Mouse (Mus musculus) hindbrain, embryonic 13.5 days (tissue): ENCODE results near the gene Ank3. TPM values are rescaled to one million over a fixed set of nuclear protein-coding genes. Genes with fewer than 3 reads are reported as not detected.
A peak's percentile ranks its signal among the peaks of the same experiment; 100 is the strongest.

Source experiments
- ATAC-seq: fragments of 200-750 bp; cut with Nextera tagmentation; 2 replicates; pipeline ENCODE4 v1.8.0; 2017; ENCODE audit warnings: moderate TSS enrichment; ENCODE audit not compliant: low FRiP score
- H3K27ac ChIP-seq: fragments of 300-500 bp; sonication (generic); 2 replicates; pipeline ENCODE4 v1.5.1; 2015; ENCODE audit warnings: inconsistent platforms, mild to moderate bottlenecking, moderate library complexity
- H3K27me3 ChIP-seq: fragments of 300-500 bp; sonication (generic); 2 replicates; pipeline ENCODE4 v1.6.1; 2015; ENCODE audit warnings: mild to moderate bottlenecking, inconsistent platforms
- H3K36me3 ChIP-seq: fragments of 300-500 bp; sonication (generic); 2 replicates; pipeline ENCODE4 v1.6.1; 2015; ENCODE audit warnings: mild to moderate bottlenecking, inconsistent platforms
- H3K4me1 ChIP-seq: fragments of 300-500 bp; sonication (generic); replicated peaks from 2 replicates; pipeline ENCODE4 v1.6.1; 2015; ENCODE audit warnings: inconsistent platforms
- H3K4me2 ChIP-seq: fragments of 300-500 bp; sonication (generic); 2 replicates; pipeline ENCODE4 v1.6.1; 2015; ENCODE audit warnings: inconsistent platforms, mild to moderate bottlenecking, moderate library complexity
- H3K4me3 ChIP-seq: fragments of 300-500 bp; sonication (generic); 2 replicates; pipeline ENCODE4 v1.5.1; 2015; ENCODE audit warnings: mild to moderate bottlenecking, inconsistent platforms
- H3K9ac ChIP-seq: fragments of 300-500 bp; sonication (generic); 2 replicates; pipeline ENCODE4 v1.6.1; 2015; ENCODE audit warnings: mild to moderate bottlenecking, inconsistent platforms
- H3K9me3 ChIP-seq: fragments of 300-500 bp; sonication (generic); 2 replicates; pipeline ENCODE4 v1.6.1; 2016; ENCODE audit warnings: inconsistent platforms
- WGBS: fragments of 180-500 bp; shearing (Covaris S2); methylation state at CpG from one replicate; pipeline ENCODE4 v1.1.7; 2015; 5-methylcytosine and 5-hydroxymethylcytosine counted together
- polyA plus RNA-seq: library from polyadenylated mRNA; unstranded; fragments of >200 nt; fragmentation: Nextera tagmentation; extraction: Ambion mirVana; gene quantifications from 2 replicates; pipeline ENCODE4 v1.2.1, GENCODE M21; 2015

Ank3 gene
- polyA plus RNA-seq, 1 experiment from 2014 or later, result 114 TPM

DNA sequence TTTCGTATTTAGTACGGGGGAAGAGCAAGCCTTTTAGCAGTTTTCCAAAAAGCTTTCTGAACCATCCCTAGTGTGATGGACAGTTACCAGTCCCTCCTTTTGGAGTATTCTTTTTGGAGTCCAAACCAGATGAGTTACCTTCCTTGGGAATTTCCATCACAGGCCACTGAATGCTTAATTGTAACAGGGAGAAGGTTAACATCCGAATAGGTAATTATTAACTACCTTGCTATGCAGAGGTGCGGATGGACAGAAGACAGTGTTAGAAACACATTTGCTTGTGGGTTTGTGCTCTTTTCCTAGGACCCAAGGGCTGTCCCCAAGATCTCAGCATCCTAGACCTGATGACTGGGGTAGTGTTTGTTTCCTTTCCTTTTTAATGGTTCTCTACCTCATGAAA lies 150.6 kb downstream of the Ank3 start:
- Histone ChIP-seq H3K36me3 (no peaks in the 10 kb centered on the region), H3K27me3 (no peaks in the 10 kb centered on the region), H3K4me3 (no peak overlapping the region), H3K9me3 (no peaks in the 10 kb centered on the region), H3K9ac (no peak overlapping the region), H3K27ac (no peak overlapping the region), H3K4me2 (no peak overlapping the region), H3K4me1 (peaks cover 18% of the 10 kb centered on the region)
- no peak for ATAC-seq
- 89% methylated on average over 4 of the region's 4 CpGs for WGBS

DNA sequence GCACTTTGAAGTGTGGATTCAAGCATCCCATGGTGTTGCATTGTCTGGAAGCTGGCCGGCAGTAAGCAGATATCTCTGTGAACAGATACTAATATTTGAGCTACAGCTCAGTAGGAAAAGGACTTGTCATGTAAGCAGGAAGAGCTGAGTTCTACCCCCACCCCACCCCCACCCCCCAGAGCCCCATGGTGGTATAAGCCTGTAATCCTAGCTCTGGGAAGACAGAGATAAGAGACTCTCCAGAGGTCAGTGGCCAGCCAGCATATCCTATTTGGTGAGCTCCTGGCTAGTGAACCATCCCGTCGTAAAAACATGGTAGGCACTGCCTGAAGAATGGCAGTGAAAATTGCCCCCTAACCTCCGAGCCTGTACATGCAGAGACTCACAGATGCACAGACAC lies 152.3 kb downstream of the Ank3 start:
- no peak overlapping the region for H3K4me3 ChIP-seq
- H3K4me2 ChIP-seq, result no peak overlapping the region
- no peaks in the 10 kb centered on the region for H3K27me3 ChIP-seq
- H3K9ac ChIP-seq, result no peak overlapping the region
- WGBS, result 70% methylated on average over 4 of the region's 4 CpGs
- H3K9me3 ChIP-seq, result no peaks in the 10 kb centered on the region
- no peak for ATAC-seq
- peaks cover 14% of the 10 kb centered on the region for H3K4me1 ChIP-seq
- 0 out of 2 replicates have a peak, but pooled peaks cover 3% of the 10 kb centered on the region for H3K36me3 ChIP-seq
- H3K27ac ChIP-seq, result no peak overlapping the region

DNA sequence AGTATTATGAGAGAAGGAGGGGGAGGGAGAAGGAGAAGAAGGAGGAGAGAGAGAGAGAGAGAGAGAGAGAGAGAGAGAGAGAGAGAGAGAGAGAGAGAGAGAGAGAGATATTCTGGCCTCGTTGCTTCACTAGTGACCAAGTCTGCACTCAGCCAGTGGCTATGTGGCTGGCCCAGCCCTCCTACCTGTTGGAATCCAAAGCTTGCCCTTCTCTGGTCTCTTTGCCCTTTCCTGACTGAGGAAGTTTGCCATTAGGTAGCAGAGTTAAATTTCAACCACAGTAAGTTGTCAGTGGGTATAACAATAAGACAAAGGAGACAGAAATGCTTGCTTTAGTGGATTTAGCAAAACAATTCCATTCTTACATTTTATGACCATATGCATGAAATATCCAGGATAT lies 154.5 kb downstream of the Ank3 start:
- H3K27ac ChIP-seq, result no peak overlapping the region
- ATAC-seq, result no peak
- H3K27me3 ChIP-seq, result no peaks in the 10 kb centered on the region
- no peak overlapping the region for H3K4me3 ChIP-seq
- WGBS, result 50% methylated on average over 1 of the region's 1 CpGs
- H3K4me1 ChIP-seq, result peaks cover 19% of the 10 kb centered on the region
- no peak overlapping the region for H3K9ac ChIP-seq
- no peaks in the 10 kb centered on the region for H3K9me3 ChIP-seq
- no peak overlapping the region for H3K4me2 ChIP-seq
- 0 out of 2 replicates have a peak, but pooled peaks cover 3% of the 10 kb centered on the region for H3K36me3 ChIP-seq

GRCm38 (mm10) chr10:69555592-69555991 lies 157.0 kb downstream of the Ank3 start:
- ATAC-seq, result no peak; the same call in 1 of the 2 replicates
- H3K9ac ChIP-seq, result no peak overlapping the region
- H3K27ac ChIP-seq, result no peak overlapping the region
- 97% methylated on average over 4 of the region's 4 CpGs for WGBS
- H3K9me3 ChIP-seq, result no peaks in the 10 kb centered on the region
- H3K27me3 ChIP-seq, result no peaks in the 10 kb centered on the region
- H3K4me2 ChIP-seq, result no peak overlapping the region
- no peak overlapping the region for H3K4me3 ChIP-seq
- peaks cover 18% of the 10 kb centered on the region for H3K4me1 ChIP-seq
- H3K36me3 ChIP-seq, result 0 out of 2 replicates have a peak, but pooled peaks cover 3% of the 10 kb centered on the region

DNA sequence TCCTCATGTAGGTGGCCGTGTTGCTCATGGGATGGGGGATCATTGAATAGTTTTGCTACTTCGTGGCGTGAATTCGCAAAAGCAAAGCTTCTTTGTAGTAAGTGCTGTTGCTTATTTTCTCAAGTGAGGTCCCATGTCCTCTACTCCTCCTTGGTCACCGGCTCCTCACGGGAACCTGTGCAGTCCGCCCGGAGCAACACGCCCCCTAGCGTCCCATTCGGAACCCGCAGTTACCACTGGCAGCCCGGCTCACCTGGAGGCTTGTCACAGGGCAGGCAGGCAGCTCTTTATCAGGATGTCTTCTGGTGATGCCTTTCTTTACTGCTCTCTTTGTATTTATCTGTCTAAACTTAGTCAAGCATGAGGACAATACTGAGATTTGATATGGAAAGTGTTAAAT lies 157.7 kb downstream of the Ank3 start:
- 18% methylated on average over 13 of the region's 13 CpGs for WGBS
- Histone ChIP-seq H3K9ac (no peak overlapping the region), H3K4me2 (no peak overlapping the region), H3K27me3 (no peaks in the 10 kb centered on the region), H3K36me3 (0 out of 2 replicates have a peak, but pooled peaks cover 3% of the 10 kb centered on the region), H3K27ac (no peak overlapping the region), H3K4me1 (peaks cover 17% of the 10 kb centered on the region), H3K9me3 (no peaks in the 10 kb centered on the region), H3K4me3 (no peak overlapping the region)
- no peak for ATAC-seq

DNA sequence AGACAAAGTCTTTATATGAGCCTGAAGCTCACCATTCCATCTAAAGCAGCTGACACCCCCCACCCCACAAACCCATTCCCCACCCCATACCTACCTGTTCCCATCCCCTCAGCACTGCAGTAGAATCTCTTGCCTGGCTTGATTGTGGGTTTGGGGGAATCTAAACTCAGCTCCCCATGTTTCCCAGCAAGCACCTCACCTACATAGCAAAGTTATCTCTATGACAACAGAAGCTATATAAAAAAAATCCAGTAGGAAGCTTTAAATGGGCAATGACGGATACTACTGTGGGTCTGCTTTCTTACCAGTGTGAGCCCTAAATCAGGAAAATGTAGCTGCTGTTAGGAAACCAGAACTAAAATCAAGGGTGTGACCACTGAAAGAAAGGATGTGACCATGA lies 161.7 kb downstream of the Ank3 start:
- no peak overlapping the region for H3K9ac ChIP-seq
- no peak overlapping the region for H3K4me3 ChIP-seq
- ATAC-seq, result no peak
- no peaks in the 10 kb centered on the region for H3K27me3 ChIP-seq
- H3K36me3 ChIP-seq, result 0 out of 2 replicates have a peak, but pooled peaks cover 3% of the 10 kb centered on the region
- WGBS, result 85% methylated on average over 1 of the region's 1 CpGs
- no peak overlapping the region for H3K27ac ChIP-seq
- peaks cover 26% of the 10 kb centered on the region for H3K4me1 ChIP-seq
- H3K4me2 ChIP-seq, result no peak overlapping the region
- H3K9me3 ChIP-seq, result no peaks in the 10 kb centered on the region

- WGBS, result 99% methylated on average over 3 of the region's 4 CpGs
- Histone ChIP-seq H3K36me3 (no peaks in the 10 kb centered on the region), H3K9me3 (no peaks in the 10 kb centered on the region), H3K4me1 (peaks cover 27% of the 10 kb centered on the region), H3K4me2 (no peak overlapping the region), H3K27ac (no peak overlapping the region), H3K4me3 (no peak overlapping the region), H3K9ac (no peak overlapping the region), H3K27me3 (no peaks in the 10 kb centered on the region)
- peak; percentile 46; the same call in 1 of the 2 replicates for ATAC-seq
These were observed 164.4 kb downstream of the Ank3 start for GRCm38 (mm10) chr10:69562931-69563330.

GRCm38 (mm10) chr10:69565052-69565451 lies 166.5 kb downstream of the Ank3 start:
- no peak overlapping the region for H3K4me3 ChIP-seq
- no peak for ATAC-seq
- no peaks in the 10 kb centered on the region for H3K9me3 ChIP-seq
- WGBS, result 88% methylated on average over 4 of the region's 4 CpGs
- no peaks in the 10 kb centered on the region for H3K36me3 ChIP-seq
- no peak overlapping the region for H3K4me2 ChIP-seq
- H3K27ac ChIP-seq, result no peak overlapping the region
- no peaks in the 10 kb centered on the region for H3K27me3 ChIP-seq
- H3K4me1 ChIP-seq, result peaks cover 44% of the 10 kb centered on the region
- no peak overlapping the region for H3K9ac ChIP-seq

DNA sequence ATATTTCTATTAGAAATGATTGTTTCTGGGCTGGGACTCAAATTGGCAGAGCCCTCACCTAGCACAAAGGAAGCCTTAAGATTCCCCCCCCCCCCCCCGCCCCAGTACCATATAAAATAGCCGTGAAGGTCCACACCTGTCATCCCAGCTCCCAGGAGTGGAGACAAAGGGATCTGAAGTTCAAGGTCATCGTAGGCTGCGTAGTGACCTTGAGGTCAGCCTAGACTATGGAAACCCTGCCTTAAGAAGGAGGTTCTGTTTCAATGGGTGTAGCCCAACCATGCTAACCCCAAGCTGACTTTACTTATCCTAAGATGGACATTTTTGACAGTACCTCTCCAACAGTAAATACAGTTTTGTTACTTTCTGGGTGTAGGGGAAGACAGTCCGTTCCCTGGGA lies 170.4 kb downstream of the Ank3 start:
- H3K4me1 ChIP-seq, result peaks cover 69% of the 10 kb centered on the region
- H3K9me3 ChIP-seq, result no peaks in the 10 kb centered on the region
- no peaks in the 10 kb centered on the region for H3K36me3 ChIP-seq
- H3K4me2 ChIP-seq, result no peak overlapping the region
- no peak overlapping the region for H3K4me3 ChIP-seq
- no peak overlapping the region for H3K27ac ChIP-seq
- no peak overlapping the region for H3K9ac ChIP-seq
- no peaks in the 10 kb centered on the region for H3K27me3 ChIP-seq
- WGBS, result 81% methylated on average over 5 of the region's 5 CpGs
- no peak for ATAC-seq

GRCm38 (mm10) chr10:69569740-69570139 lies 171.2 kb downstream of the Ank3 start:
- peaks cover 76% of the 10 kb centered on the region for H3K4me1 ChIP-seq

GRCm38 (mm10) chr10:69570466-69571288 lies 172.1 kb downstream of the Ank3 start:
- no peaks in the 10 kb centered on the region for H3K27me3 ChIP-seq
- no peak overlapping the region for H3K27ac ChIP-seq
- peak overlapping the region; percentile 47 for H3K4me2 ChIP-seq
- H3K4me1 ChIP-seq, result peaks cover 85% of the 10 kb centered on the region
- WGBS, result 43% methylated on average over 18 of the region's 18 CpGs
- H3K9ac ChIP-seq, result no peak overlapping the region
- H3K4me3 ChIP-seq, result 0 out of 2 replicates have a peak overlapping the region, but pooled peaks have one; percentile 1
- ATAC-seq, result no peak
- H3K36me3 ChIP-seq, result no peaks in the 10 kb centered on the region
- H3K9me3 ChIP-seq, result no peaks in the 10 kb centered on the region

More at GRCm38 (mm10) chr10:69569740-69570139, 171.2 kb downstream of the Ank3 start:
- Histone ChIP-seq H3K4me2 (no peak overlapping the region), H3K36me3 (no peaks in the 10 kb centered on the region), H3K27me3 (no peaks in the 10 kb centered on the region), H3K27ac (0 out of 2 replicates have a peak overlapping the region, but pooled peaks have one; percentile 18), H3K9me3 (no peaks in the 10 kb centered on the region), H3K9ac (no peak overlapping the region), H3K4me3 (no peak overlapping the region)
- no peak for ATAC-seq
- WGBS, result 67% methylated on average over 8 of the region's 8 CpGs

GRCm38 (mm10) chr10:69571422-69571821 lies 172.8 kb downstream of the Ank3 start:
- Histone ChIP-seq H3K4me2 (peak overlapping the region; percentile 47), H3K4me1 (peaks cover 89% of the 10 kb centered on the region), H3K27ac (no peak overlapping the region), H3K36me3 (no peaks in the 10 kb centered on the region), H3K27me3 (no peaks in the 10 kb centered on the region), H3K9me3 (no peaks in the 10 kb centered on the region), H3K4me3 (peak overlapping the region; percentile 1; the same call in 1 of the 2 replicates), H3K9ac (no peak overlapping the region)
- WGBS, result 1% methylated on average over 8 of the region's 8 CpGs
- no peak for ATAC-seq

GRCm38 (mm10) chr10:69571972-69572371 lies 173.4 kb downstream of the Ank3 start:
- H3K4me3 ChIP-seq, result peak overlapping the region; percentile 1; the same call in 1 of the 2 replicates
- ATAC-seq, result no peak
- H3K9ac ChIP-seq, result no peak overlapping the region
- H3K4me1 ChIP-seq, result peaks cover 88% of the 10 kb centered on the region
- no peaks in the 10 kb centered on the region for H3K27me3 ChIP-seq
- no peaks in the 10 kb centered on the region for H3K9me3 ChIP-seq
- H3K4me2 ChIP-seq, result peak overlapping the region; percentile 47
- 3% methylated on average over 9 of the region's 9 CpGs for WGBS
- no peak overlapping the region for H3K27ac ChIP-seq
- H3K36me3 ChIP-seq, result no peaks in the 10 kb centered on the region
